Mouse (Mus musculus) layer of hippocampus, adult 8-10 months (tissue): ENCODE measurements at regions not wholly inside any gene's neighbourhood (a gene's known extent, or its start where the extent isn't known, plus 50 kb on each side); places are given as distances from the start of the nearest gene placed in this dataset.

Source experiments
- DNase-seq, 2 experiments: peaks; one replicate each; pipeline ENCODE4 v3.0.0; 2022; ENCODE audit warnings: low spot score in 2 of 2

DNA sequence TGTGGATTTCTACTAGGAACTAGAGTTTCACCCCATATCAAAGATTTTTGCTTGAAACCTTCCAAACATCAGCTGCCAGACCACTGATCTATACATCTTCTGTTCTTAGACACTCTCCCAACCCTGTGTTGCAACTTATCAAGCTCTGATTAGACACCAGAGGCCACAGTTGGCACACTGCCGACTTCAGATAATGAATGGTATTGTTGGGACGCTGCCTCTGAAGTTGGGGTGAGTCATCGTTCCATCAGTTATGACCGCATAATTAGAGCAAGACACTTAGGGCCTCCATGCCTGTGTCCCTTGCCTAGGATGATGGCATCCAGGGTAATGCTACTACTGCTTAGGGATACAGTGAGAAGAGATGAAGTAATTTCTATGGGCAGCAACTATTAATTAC, 84.3 kb upstream of the Phyhipl start:
- peak; percentile 58 to 61 for DNase-seq

DNA sequence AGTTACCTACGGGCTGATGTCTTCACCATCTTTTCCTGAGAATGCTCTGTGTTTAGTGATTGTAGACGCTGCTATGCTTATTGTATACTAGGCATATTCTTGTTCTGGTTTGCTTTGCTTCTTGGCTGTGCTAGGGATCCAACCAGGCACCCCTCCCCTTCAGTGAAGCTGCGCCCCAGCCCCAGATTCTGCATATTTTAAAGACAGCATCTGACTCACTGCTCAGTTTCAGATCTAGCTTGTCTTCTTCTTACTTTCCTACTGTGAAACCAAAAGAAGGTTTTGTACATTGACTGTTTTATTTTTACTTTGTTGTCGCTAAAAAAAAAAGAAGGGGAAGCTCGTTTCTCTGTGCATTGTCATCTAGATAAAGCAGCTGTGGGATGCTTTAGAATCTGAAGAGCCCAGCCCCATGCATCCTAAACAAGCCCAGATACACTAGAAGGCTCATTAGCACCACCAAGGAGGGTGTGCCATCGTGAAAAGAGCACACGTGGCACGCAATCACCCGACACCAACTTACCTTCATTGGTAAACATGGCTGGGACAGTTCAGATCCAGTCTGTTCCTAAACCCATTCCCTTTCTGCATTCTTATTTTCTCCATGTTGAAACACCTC, 83.7 kb upstream of the Phyhipl start:
- DNase-seq: no peak

DNA sequence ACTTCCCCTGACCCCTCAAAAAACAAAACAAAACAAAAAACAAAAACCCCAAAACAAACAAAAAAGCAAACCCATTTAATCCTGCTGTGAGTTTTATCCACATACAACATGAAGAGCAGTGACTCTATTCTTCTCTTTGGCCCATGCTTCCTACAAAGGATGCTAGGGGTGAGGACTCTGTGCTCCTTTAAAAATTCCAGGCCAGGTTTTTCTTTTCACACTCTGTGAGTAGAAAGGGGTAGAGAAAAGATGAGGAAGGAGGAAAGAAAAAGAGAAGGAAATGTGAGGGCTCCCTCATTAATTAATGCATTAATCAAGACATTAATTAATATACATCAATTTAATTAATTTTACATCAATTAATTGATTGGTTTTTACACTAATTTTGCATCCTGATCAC, 82.9 kb upstream of the Phyhipl start:
- no peak for DNase-seq

DNA sequence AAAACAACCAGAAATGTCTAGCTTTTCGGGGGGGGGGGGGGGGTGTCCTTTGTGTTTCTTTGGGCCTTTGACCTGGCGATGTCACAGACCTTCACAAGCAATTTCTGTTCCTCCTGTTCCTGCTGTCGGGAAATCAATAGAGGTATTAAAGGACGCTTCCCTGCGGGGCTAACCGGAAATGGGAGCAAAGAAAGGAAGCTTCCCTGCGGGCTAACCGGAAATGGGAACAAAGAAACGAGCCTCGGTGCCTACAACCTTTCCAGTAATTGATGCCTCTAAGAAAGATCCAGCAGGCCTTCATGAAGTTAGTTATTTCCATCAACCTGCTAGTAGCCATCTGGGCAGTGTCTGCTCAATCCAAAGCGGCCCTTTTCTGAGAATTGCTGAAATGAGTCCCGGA, 78.2 kb upstream of the Phyhipl start:
- no peak for DNase-seq

DNA sequence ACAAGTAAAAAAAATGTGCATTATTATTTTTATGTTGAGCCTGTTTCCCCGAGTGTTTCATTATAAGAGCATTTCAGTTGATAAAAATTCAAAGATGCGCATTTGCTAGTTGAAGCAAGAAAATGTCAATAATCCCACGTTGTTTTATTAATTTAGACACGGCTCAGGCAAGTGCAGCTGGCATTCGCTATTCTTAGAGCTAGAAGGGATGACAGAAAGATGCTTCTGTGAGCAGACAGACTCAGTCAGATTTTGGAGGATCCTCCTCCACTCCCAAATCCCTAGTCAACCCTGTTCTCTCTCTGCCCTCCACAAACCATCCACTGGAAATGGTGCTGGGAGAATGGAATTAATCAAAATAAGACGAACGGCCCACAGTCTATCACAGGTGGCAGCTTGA, 77.7 kb upstream of the Phyhipl start:
- DNase-seq: peak; percentile 30 to 60

- no peak for DNase-seq
Observed at GRCm38 (mm10) chr10:70725091-70725490, 69.3 kb upstream of the Phyhipl start.

DNA sequence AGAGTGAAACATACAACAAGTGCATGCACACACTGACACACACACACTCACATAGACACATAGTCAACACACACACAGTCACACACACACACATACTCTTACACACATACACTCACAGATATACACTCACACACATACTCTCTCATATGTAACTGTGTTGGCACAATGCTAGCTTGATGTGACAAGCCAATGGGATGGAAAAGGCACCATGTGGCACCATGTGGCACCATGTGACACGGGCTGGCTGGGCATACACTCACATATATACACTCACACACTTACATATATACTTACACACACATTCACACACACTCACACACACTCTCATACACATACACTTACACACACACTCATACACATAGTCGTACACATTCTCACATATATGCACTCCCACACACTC, 67.0 kb upstream of the Phyhipl start:
- DNase-seq: no peak

DNA sequence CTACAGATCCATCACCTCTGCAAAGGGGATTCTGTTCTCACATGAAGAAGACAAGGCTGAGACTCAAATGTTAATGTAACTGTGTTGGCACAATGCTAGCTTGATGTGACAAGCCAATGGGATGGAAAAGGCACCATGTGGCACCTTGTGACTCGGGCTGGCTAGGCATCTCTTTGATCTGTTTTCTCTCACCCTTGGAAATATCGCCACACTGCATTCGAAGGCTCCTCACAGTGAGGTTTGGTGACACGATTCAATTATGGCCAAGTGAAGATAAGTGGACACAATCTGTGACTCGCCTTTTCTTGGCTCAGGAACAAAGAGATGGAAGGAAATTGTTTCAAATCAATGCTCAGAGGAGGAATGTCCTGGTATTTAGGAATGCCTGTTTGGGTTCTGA, 66.6 kb upstream of the Phyhipl start:
- no peak for DNase-seq

- no peak for DNase-seq
Observed at GRCm38 (mm10) chr10:70717464-70717863, 61.7 kb upstream of the Phyhipl start.

DNA sequence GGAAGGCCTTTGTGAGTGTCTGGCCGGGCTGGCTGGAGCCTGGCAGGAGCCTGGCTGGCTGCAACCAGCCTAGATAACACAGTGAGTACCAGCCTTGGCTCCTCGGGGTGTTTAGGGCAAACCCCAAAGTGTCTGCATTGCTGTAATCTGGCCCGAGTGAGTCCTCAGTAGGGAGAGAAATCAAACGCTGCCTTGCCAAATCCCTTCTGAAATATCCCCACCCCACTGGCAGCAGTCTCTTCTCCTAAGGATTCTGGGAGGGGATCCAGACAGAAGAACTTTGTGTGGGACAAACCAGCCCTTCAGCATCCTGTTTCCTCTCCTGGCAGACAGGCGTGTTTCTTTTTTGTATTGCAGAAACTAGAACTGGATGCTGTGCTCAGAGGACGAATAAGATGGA, 61.3 kb upstream of the Phyhipl start:
- peak; percentile 66 to 84 for DNase-seq

GRCm38 (mm10) chr10:70713306-70713705, 57.5 kb upstream of the Phyhipl start:
- no peak for DNase-seq

DNA sequence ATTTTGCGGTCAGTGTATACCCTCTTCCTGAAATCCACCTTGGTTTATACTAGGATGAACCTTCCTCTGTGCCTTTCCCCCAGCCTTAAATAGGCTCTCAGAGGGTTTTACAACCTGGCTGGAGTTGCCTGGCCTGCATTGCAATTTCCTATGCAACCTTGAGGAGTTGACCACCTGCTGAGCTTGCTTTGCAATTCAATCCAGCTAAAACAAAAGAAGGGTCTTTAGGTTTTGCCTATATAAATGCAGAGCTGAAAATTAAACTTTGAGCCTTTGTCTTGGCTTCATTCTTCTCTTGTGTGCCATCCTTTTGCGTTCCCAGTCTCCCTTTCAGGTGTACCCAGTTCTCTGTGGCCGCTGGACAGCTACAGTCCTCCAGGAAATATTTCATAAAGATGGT, 53.0 kb upstream of the Phyhipl start:
- DNase-seq: no peak
